Mouse (Mus musculus) left cerebral cortex, adult 2 months (tissue): ENCODE measurements around the gene Gm5737. TPM values are rescaled to one million over a fixed set of nuclear protein-coding genes. Genes with fewer than 3 reads are reported as not detected.

Source experiments
- DNase-seq, 2 experiments: peaks; one replicate each; pipeline ENCODE4 v3.0.0; 2021 to 2022; ENCODE audit warnings: low spot score in 2 of 2, mixed read lengths in 1 of 2; ENCODE audit errors: extremely low spot score in 1 of 2
- H3K27ac ChIP-seq: fragments of 200-600 bp; 2 replicates; pipeline ENCODE4 v1.8.1; 2022
- H3K4me3 ChIP-seq: fragments of 200-600 bp; 2 replicates; pipeline ENCODE4 v1.8.1; 2022
- CTCF ChIP-seq: fragments of 200-600 bp; IDR thresholded peaks from 2 replicates; pipeline ENCODE4 v1.8.1; 2022; ENCODE audit warnings: antibody characterized with exemption, mild to moderate bottlenecking, moderate library complexity
- intact Hi-C: fragments of 180-260 bp; cut with DNase I; formaldehyde crosslinking; loops from one replicate; pipeline ENCODE4 v1.15.1; 2025
- total RNA-seq, 2 experiments: library from RNA; stranded (reverse); gene quantifications; 2 replicates each; pipeline ENCODE4 v1.2.3; 2021

Gene Gm5737
- total RNA-seq, 2 experiments from 2014 or later: 0.27 TPM; not detected in 1

DNA sequence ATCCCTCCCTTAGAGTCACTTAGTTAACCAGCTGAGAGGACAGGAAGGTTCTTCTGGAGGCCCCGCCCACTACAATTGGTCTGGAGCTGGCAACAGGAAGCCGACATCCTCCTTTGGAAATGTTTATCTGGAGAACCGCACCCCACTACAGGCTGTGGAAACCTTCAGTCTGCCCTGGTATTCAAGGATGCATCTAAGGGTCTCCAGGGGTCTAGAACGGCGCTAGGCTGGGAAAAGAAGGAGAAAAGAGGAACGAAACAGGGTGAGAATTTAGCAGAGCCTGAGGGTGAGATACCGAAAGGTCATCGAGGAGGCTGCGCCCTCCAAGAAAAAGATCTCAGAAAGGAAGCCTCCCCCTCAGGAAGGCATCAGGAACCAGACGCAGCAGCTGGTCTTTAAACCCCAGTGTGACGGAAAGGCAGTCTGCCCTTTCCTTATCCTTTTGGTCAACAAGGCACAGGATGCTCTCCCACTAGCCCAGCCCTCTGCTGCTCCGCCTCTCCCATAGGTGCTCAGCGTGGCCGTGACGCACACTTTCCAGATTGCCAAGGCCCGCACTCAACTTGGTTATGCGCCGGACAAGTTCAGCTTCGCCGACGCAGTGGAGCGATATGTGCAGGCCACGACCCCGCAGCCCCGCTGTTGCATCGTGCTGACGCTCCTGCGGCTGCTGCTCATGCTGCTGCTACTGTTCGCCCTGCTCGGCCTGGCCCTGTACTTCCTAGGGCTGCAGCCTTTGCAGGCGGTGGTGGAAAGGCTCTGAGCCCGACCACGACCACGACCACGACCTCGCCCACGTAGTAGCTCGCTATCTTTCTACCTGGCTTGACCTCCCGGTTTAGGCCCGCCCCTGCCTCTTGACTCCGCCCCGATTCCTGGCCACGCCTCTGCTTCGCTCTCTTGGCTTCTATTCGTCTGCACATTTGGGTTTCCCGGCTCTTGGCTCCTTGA lies 18.5 kb downstream of the Gm5737 start:
- TF ChIP-seq CTCF: no peak
- Histone ChIP-seq H3K4me3 (peak overlapping the region; percentile 71), H3K27ac (peak overlapping the region; percentile 96)
- DNase-seq: peak; percentile 45 to 59
- intact Hi-C loops: loop anchor here (10.0 kb wide), 1 partner anchor 204 kb away; the partner anchor contains the start of gene Mettl9

DNA sequence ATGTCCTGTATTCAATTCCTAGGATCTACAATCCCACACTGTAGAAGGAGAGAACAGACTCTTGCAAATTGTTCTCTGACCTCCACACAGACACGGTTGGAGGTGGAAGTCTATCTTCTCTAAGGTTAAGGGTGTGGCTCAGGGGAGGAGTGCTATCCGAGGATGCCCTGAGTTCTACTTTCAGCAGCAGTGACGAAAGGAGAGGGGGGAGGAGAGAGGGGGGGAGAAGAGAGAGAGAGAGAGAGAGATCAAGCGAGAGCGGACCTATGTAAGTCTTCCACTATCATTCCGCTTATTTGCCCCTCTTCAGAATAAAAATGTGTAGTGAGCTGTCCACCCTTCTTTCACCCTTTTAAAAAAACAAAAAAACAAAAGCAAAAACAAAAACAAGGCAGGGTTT lies 22.3 kb downstream of the Gm5737 start:
- peak overlapping the region; percentile 47 for H3K27ac ChIP-seq
- no peak for TF ChIP-seq CTCF
- no peak for DNase-seq
- peak overlapping the region; percentile 61 for H3K4me3 ChIP-seq
- intact Hi-C loops: loop anchor here (10.0 kb wide), 1 partner anchor 200 kb away; the partner anchor contains the start of gene Mettl9

DNA sequence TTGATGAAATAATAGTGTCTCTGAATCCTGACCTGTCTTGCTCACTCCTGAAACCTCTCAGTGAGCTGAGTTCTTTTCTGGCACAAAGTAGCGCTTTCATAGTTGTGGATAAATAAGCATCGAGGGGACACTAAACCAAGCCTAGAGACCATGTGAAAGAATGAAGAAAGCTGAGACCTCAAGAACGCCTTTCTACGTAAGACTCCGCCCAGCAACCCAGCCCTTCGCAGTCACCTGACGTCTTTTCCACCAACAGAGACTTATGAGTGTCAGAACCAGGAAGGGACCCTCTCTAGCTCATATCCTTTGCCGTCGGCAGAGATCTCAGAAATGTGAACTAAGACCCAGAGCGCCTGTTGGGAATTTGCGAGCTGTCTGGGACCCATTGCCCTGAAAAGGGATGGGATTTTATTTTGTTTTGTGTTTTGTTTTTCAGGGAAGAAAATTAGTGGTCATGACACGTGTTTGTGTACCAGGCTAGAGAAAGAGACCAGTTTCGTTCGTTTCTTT lies 22.8 kb downstream of the Gm5737 start:
- peak overlapping the region; percentile 61 for H3K4me3 ChIP-seq
- TF ChIP-seq CTCF: no peak
- H3K27ac ChIP-seq: peak overlapping the region; percentile 76
- intact Hi-C loops: loop anchor here (1.0 to 10.0 kb wide), 3 partner anchors 82 to 287 kb away; partner anchors contain the start of genes Mettl9 and Polr3e
- DNase-seq: peak; percentile 48 to 64

DNA sequence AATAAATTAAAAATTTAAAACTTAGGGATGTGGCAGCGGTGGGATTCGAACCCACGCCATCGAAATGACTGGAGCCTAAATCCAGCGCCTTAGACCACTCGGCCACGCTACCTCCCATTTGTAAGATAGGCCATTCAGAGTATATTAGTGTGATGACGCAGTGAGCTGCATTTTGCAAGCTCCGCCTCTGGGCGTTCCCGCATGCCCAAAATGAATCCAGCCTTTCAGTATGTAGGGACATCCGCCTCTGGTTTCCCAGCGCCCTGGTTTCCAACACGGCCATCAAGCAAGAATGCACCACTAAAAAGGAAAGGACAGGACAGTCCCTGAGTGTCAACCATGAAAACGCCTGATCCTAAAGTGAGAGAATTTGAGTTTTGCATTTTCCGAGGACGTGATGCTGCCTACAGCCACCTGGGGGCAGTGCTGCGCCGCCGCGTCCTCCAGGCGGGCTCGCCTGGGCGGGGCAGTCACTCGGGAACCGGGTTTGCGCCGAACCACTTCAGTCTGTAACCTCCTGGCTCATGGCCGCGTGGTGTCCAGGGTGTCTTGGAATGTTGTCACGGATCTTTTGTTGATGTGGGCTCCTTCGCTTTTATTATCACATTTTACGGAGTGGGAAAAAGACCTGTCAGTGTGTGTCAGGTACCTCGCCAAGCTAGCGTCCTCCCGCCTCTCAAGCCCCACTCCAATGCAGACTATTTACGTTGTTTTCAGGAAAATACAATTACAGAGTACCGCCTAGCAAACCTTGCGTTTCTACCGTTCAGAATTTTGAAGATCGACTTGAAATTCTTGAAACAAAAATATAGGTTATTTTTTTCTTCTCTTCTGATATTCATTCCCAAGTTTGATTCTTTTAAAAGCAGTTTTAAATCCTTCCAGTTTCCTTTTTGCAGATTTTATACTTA lies 23.5 kb downstream of the Gm5737 start:
- peak; percentile 99 for TF ChIP-seq CTCF
- DNase-seq: peak; percentile 95 to 99
- intact Hi-C loops: loop anchor here (1.0 to 10.0 kb wide), 3 partner anchors 82 to 287 kb away; partner anchors contain the start of genes Mettl9 and Polr3e
- Histone ChIP-seq H3K4me3 (peak overlapping the region; percentile 61), H3K27ac (peak overlapping the region; percentile 91)

- no peak for TF ChIP-seq CTCF
- no peak for DNase-seq
- intact Hi-C loops: loop anchor here (5.0 to 10.0 kb wide), 2 partner anchors 198 to 286 kb away; partner anchors contain the start of gene Mettl9
- H3K27ac ChIP-seq: no peak overlapping the region
- peak overlapping the region; percentile 61 for H3K4me3 ChIP-seq
Measured at GRCm38 (mm10) chr7:120836361-120836760, 24.2 kb downstream of the Gm5737 start.

DNA sequence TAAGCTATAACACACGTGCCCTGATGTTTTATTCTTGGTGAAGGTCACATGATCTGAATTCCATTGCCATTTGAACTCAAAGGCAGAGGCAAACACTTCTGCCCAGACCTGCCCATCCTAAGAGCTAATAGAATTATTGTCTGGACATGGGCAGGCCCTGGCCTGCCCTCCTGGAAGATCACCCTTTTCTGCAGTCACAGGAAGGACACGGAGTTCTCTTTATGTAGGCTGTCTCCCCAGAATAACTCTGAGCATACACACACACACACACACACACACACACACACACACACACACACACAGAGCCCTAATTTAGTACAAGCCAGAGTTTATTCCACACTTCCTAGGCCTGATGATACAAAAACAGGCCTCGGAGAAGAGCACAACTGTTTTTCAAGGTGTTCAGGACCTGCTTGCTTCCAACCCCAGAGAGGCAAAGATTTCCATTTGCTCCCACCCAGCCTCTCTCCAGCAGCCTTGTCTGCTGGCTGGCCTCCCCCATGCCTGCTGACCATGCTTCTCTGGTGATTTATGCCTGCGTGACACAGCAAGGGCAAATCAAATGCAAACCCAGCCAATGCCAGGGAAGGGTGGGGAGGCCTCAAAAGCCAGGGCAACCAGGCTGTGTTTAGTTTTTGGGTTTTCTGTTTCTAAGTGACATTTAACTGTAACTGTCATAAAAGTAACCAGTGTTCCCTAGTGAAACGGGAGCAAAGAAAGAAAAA lies 26.4 kb downstream of the Gm5737 start:
- DNase-seq: no peak
- intact Hi-C loops: loop anchor here (5.0 to 10.0 kb wide), 2 partner anchors 196 to 284 kb away; partner anchors contain the start of gene Mettl9
- Histone ChIP-seq H3K27ac (no peak overlapping the region), H3K4me3 (no peak overlapping the region)
- no peak for TF ChIP-seq CTCF

DNA sequence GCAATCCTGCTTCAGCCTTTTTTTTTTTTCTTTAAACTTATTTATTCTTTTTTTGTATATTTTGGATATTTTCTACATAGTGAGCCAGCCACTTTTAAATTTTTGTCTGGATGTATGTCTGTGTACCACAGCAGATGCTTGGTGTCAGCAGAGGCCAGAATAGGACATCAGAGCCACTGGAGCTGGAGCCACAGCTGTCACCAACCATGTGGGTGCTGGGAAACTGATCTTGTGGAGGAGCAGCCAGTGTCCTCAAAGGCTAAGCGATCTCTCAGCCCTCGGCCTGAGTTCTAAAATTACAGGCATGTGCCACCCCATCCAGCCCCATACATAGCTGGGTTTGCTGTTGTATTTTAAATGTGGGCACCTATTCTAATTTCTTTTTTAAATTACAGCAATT lies 27.6 kb downstream of the Gm5737 start:
- no peak overlapping the region for H3K4me3 ChIP-seq
- intact Hi-C loops: loop anchor here (5.0 to 10.0 kb wide), 3 partner anchors 195 to 283 kb away; partner anchors contain the start of gene Mettl9
- H3K27ac ChIP-seq: no peak overlapping the region
- no peak for TF ChIP-seq CTCF
- DNase-seq: no peak

DNA sequence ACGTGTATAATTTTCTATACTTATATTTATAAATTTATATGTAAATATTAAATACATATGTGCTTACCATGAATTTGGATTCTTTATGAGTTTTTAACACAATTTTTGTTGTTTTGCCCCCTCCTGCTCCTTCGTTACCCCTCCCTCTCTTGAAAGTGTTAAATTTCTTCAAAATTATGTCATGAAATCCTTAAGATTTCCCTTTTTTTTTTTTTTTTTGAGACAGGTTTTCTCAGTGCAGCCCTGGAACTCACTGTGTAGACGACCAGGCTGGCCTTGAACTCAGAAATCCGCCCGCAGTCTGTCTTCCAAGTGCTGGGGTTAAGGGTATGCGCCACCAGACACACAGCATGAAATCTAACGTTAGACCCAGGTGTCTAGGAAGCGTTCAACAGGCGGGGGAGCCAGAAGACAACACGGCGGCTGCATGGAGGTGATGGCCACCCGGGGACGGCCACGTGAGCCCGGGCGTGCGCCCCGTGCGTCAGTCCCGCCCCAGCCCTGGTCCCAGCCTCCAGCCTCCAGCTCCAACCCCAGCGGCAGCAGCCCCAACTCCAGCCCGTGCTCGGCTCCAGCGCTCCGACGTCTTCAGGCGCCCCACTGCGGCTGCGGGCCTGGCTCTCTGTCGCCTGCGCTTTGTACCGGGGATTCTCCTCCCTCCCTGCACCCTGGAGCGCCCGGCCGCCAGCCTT lies 30.3 kb downstream of the Gm5737 start, which contains the start of gene Eef2k:
Eef2k (plus strand) TSS at position 487 of the 692 bp plus-strand sequence.
- Histone ChIP-seq H3K4me3 (peak within 1 kb of the TSS; percentile 62), H3K27ac (peak within 1 kb of the TSS; percentile 88)
- peak; percentile 15 for TF ChIP-seq CTCF
- DNase-seq: peak; percentile 86 to 88
- intact Hi-C loops: loop anchor here (1.0 to 5.0 kb wide), 3 partner anchors 28 to 220 kb away; partner anchors contain the start of gene Polr3e

DNA sequence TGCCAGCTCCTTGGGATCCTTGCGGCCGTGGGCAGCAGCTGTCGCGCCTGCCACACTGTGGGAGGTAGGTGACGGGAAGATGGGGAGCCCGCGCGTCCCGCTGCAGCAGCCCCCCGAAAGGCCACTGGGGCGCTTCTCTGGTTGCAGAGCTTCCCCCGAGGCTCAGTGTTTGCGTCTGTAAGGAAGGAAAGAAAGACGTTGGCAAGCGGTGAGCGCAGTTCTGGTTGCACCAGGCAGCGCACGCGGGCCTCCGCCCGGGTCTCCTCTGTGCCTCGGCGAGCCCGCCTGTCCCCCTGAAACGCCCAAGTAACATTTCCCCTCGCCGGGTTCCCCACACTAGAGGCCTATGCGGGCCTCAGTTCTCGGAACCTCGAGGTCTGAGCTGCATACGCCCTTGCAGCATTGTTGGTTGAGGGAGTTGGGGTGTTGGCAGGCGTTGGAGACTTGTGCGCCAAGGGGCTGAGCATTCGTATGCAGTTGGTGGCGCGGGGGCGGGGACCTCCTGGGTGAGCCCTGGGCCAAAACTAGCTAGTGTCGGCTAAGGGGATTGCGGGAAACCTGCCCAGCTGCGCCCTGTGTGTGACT lies 31.0 kb downstream of the Gm5737 start:
- peak; percentile 83 to 84 for DNase-seq
- H3K4me3 ChIP-seq: peak overlapping the region; percentile 62
- H3K27ac ChIP-seq: peak overlapping the region; percentile 88
- intact Hi-C loops: loop anchor here (2.0 to 5.0 kb wide), 2 partner anchors 74 to 219 kb away; partner anchors contain the start of gene Polr3e
- TF ChIP-seq CTCF: no peak
